Mouse (Mus musculus) midbrain, embryonic 10.5 days (tissue): ENCODE measurements around the gene Ugt1a1. TPM values are rescaled to one million over a fixed set of nuclear protein-coding genes. Genes with fewer than 3 reads are reported as not detected.

Source experiments
- DNase-seq: peaks from one replicate; pipeline ENCODE4 v3.0.0-alpha.2; 2017; ENCODE audit warnings: low spot score
- H3K27ac ChIP-seq: fragments of 300-500 bp; sonication (generic); replicated peaks from 2 replicates; pipeline ENCODE4 v1.5.1; 2016; ENCODE audit warnings: mild to moderate bottlenecking
- H3K27me3 ChIP-seq: fragments of 300-500 bp; sonication (generic); 2 replicates; pipeline ENCODE4 v1.6.1; 2016; ENCODE audit warnings: low read depth, mild to moderate bottlenecking; ENCODE audit not compliant: poor library complexity, severe bottlenecking
- H3K36me3 ChIP-seq: fragments of 300-500 bp; sonication (generic); 2 replicates; pipeline ENCODE4 v1.6.1; 2016; ENCODE audit warnings: mild to moderate bottlenecking, moderate library complexity
- H3K4me1 ChIP-seq: fragments of 300-500 bp; sonication (generic); 2 replicates; pipeline ENCODE4 v1.6.1; 2016
- H3K4me3 ChIP-seq: fragments of 300-500 bp; sonication (generic); 2 replicates; pipeline ENCODE4 v1.5.1; 2016; ENCODE audit warnings: mild to moderate bottlenecking, moderate library complexity
- H3K9me3 ChIP-seq: fragments of 300-500 bp; sonication (generic); replicated peaks from 2 replicates; pipeline ENCODE4 v1.6.1; 2016; ENCODE audit warnings: mild to moderate bottlenecking
- WGBS: fragments of 180-500 bp; shearing (Covaris S2); methylation state at CpG from one replicate; pipeline ENCODE4 v1.1.7; 2016; 5-methylcytosine and 5-hydroxymethylcytosine counted together
- polyA plus RNA-seq: library from polyadenylated mRNA; unstranded; fragments of >200 nt; fragmentation: Nextera tagmentation; extraction: Ambion mirVana; gene quantifications from 2 replicates; pipeline ENCODE4 v1.2.1, GENCODE M21; 2016

Gene Ugt1a1
- polyA plus RNA-seq, 1 experiment from 2014 or later = not detected

- Histone ChIP-seq H3K9me3 (peaks cover 82% of the 10 kb centered on the region), H3K27ac (no peak overlapping the region), H3K4me3 (no peak overlapping the region), H3K4me1 (no peaks in the 10 kb centered on the region), H3K27me3 (no peaks in the 10 kb centered on the region), H3K36me3 (peaks cover 100% of the 10 kb centered on the region)
- no peak for DNase-seq
- 79% methylated on average over 4 of the region's 4 CpGs for WGBS
These were observed 53.1 kb downstream of the Ugt1a1 start for GRCm38 (mm10) chr1:88264869-88265240.

GRCm38 (mm10) chr1:88266123-88266522 lies 54.4 kb downstream of the Ugt1a1 start:
- H3K36me3 ChIP-seq = peaks cover 96% of the 10 kb centered on the region
- 90% methylated on average over 13 of the region's 13 CpGs for WGBS
- no peak overlapping the region for H3K27ac ChIP-seq
- no peaks in the 10 kb centered on the region for H3K27me3 ChIP-seq
- H3K4me1 ChIP-seq = no peaks in the 10 kb centered on the region
- DNase-seq = no peak
- H3K9me3 ChIP-seq = peaks cover 69% of the 10 kb centered on the region
- H3K4me3 ChIP-seq = no peak overlapping the region

GRCm38 (mm10) chr1:88267489-88267888 lies 55.7 kb downstream of the Ugt1a1 start:
- no peak for DNase-seq
- Histone ChIP-seq H3K27me3 (no peaks in the 10 kb centered on the region), H3K36me3 (peaks cover 96% of the 10 kb centered on the region), H3K27ac (no peak overlapping the region), H3K9me3 (peaks cover 61% of the 10 kb centered on the region), H3K4me1 (no peaks in the 10 kb centered on the region), H3K4me3 (no peak overlapping the region)
- WGBS = 95% methylated on average over 6 of the region's 6 CpGs

DNA sequence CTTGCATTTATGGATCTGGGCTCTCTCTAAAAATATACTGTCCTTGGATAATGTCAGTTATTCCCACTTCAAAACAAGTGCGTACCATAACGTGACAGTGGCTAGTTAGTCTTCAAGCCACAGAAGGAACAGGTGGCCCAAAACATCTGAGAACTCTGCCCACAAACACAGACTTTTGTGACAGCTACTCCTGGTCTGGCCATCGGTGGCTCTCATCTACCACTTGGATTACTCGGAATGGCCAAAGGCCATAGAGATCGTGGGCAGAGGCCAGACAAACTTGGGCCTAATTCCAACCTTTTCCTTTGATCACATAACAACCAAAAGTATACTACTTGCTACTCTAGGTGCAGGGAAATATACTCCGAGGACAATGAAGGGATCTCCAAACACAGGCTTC lies 56.3 kb downstream of the Ugt1a1 start:
- Histone ChIP-seq H3K4me3 (no peak overlapping the region), H3K27ac (no peak overlapping the region), H3K27me3 (no peaks in the 10 kb centered on the region), H3K9me3 (peaks cover 58% of the 10 kb centered on the region), H3K4me1 (no peaks in the 10 kb centered on the region), H3K36me3 (peaks cover 96% of the 10 kb centered on the region)
- DNase-seq = no peak
- 88% methylated on average over 6 of the region's 6 CpGs for WGBS

Other genes with a start within 250 kb of the Ugt1a1 start
- 30.9 and 35.0 TPM in 2 replicates for gene Usp40, start 203.4 kb upstream of the Ugt1a1 start, polyA plus RNA-seq
- not detected in 2 replicates for gene Ugt1a10, start 156.6 kb upstream of the Ugt1a1 start, polyA plus RNA-seq
- not detected in 2 replicates for gene Ugt1a9, start 141.2 kb upstream of the Ugt1a1 start, polyA plus RNA-seq
- gene Ugt1a8, start 124.1 kb upstream of the Ugt1a1 start, polyA plus RNA-seq = not detected in 2 replicates
- gene Ugt1a7c, start 116.9 kb upstream of the Ugt1a1 start, polyA plus RNA-seq = 0.56 and 1.1 TPM in 2 replicates
- not detected in 2 replicates for gene Ugt1a6b, start 108.7 kb upstream of the Ugt1a1 start, polyA plus RNA-seq
- not detected in 2 replicates for gene Ugt1a6a, start 77.2 kb upstream of the Ugt1a1 start, polyA plus RNA-seq
- not detected in 2 replicates for gene Ugt1a5, start 45.9 kb upstream of the Ugt1a1 start, polyA plus RNA-seq
- gene Ugt1a2, start 11.4 kb upstream of the Ugt1a1 start, polyA plus RNA-seq = not detected in 2 replicates
- 10.7 and 11.1 TPM in 2 replicates for gene Dnajb3, start 6.2 kb upstream of the Ugt1a1 start, polyA plus RNA-seq
- gene Mroh2a, start 15.0 kb downstream of the Ugt1a1 start, polyA plus RNA-seq = 0.91 and 1.3 TPM in 2 replicates
- gene Hjurp, start 65.7 kb downstream of the Ugt1a1 start, polyA plus RNA-seq = 213 and 222 TPM in 2 replicates
- not detected in 2 replicates for gene Trpm8, start 65.7 kb downstream of the Ugt1a1 start, polyA plus RNA-seq
- not detected in 2 replicates for gene Spp2, start 195.0 kb downstream of the Ugt1a1 start, polyA plus RNA-seq